In genomic region chr3:88555731-88556130, GRCm38 (mm10) we compare ENCODE assay signal across 17 mouse cellular contexts. TPM values are rescaled to one million over a fixed set of nuclear protein-coding genes. Genes with fewer than 3 reads are reported as not detected.
DNase-seq lines count a peak whose midpoint lies in the region; ATAC-seq and TF ChIP-seq lines count a peak whose summit lies in the region.
"Had no signal": no experiment of that assay in that cellular context is flagged by ENCODE, and none has a peak within 500 bp of the region (broad histone marks: within the 10 kb centered on the region; RNA-seq: fewer than 3 reads in every experiment).

No protein-coding gene starts in this region.

- DNase-seq in heart, postnatal 14 days = no peak
- DNase-seq in G1E (ENCODE audit: low spot score) (no peak), MN1 (ENCODE audit: low spot score) (no peak)
- DNase-seq in lung, postnatal 4 days = no peak
- DNase-seq: adrenal gland, postnatal 10 days; cerebellum, adult 9-10 months; gastrocnemius, postnatal 14 days; kidney, adult 2 months; layer of hippocampus, postnatal 36 days had no signal

- H3K9ac ChIP-seq in heart, embryonic 12.5 days = 0 out of 2 replicates have a peak overlapping the region, but pooled peaks have one; percentile 32
- H3K9ac ChIP-seq in limb, embryonic 13.5 days = no peak overlapping the region
- H3K9ac ChIP-seq: lung, embryonic 15.5 days had no signal

- intact Hi-C loops in heart, postnatal 14 days (cut with DNase I) = no loop called here

- no peak for TF ChIP-seq CTCF in G1E (IDR thresholded peaks at IDR 0.05; ENCODE audit: low read depth, low read length)

- H3K4me1 ChIP-seq in heart, embryonic 12.5 days (replicated peaks) = peaks cover 27% of the 10 kb centered on the region
- peaks cover 38% of the 10 kb centered on the region for H3K4me1 ChIP-seq in megakaryocyte, embryonic 14.5 days
- H3K4me1 ChIP-seq in G1E (ENCODE audit: insufficient read depth, low read depth, low read length) = peaks cover 48% of the 10 kb centered on the region
- peaks cover 26% of the 10 kb centered on the region for H3K4me1 ChIP-seq in limb, embryonic 13.5 days

- no peak for ATAC-seq in heart, embryonic 12.5 days (ENCODE audit: insufficient number of reproducible peaks, low FRiP score)
- no peak for ATAC-seq in megakaryocyte, adult 5-6 weeks (ENCODE audit: poor library complexity, severe bottlenecking)
- ATAC-seq in G1E (ENCODE audit: extremely low read depth, insufficient number of reproducible peaks, low FRiP score, poor library complexity, severe bottlenecking) = no peak
- ATAC-seq in limb, embryonic 13.5 days (ENCODE audit: low FRiP score, low read depth) = no peak
- ATAC-seq: hindbrain, postnatal 0 days had no signal

- no peaks in the 10 kb centered on the region for H3K27me3 ChIP-seq in heart, embryonic 12.5 days (replicated peaks)
- H3K27me3 ChIP-seq in megakaryocyte, embryonic 14.5 days (replicated peaks) = no peaks in the 10 kb centered on the region
- H3K27me3 ChIP-seq in G1E (ENCODE audit: insufficient read depth, low read length) = no peaks in the 10 kb centered on the region
- no peaks in the 10 kb centered on the region for H3K27me3 ChIP-seq in limb, embryonic 13.5 days
- H3K27me3 ChIP-seq: lung, embryonic 15.5 days; neural tube, embryonic 12.5 days had no signal

- H3K9me3 ChIP-seq in heart, embryonic 12.5 days (replicated peaks) = no peaks in the 10 kb centered on the region
- H3K9me3 ChIP-seq in megakaryocyte, embryonic 14.5 days = no peaks in the 10 kb centered on the region
- H3K9me3 ChIP-seq in G1E (replicated peaks) = no peaks in the 10 kb centered on the region
- no peaks in the 10 kb centered on the region for H3K9me3 ChIP-seq in limb, embryonic 13.5 days
- H3K9me3 ChIP-seq: lung, embryonic 15.5 days; neural tube, embryonic 12.5 days had no signal

- no peak overlapping the region for H3K4me3 ChIP-seq in heart, embryonic 12.5 days
- H3K4me3 ChIP-seq in megakaryocyte, embryonic 14.5 days (replicated peaks) = peak overlapping the region; percentile 47
- peak overlapping the region; percentile 53; the same call in 1 of the 2 replicates for H3K4me3 ChIP-seq in G1E (ENCODE audit: low read depth, low read length)
- no peak overlapping the region for H3K4me3 ChIP-seq in limb, embryonic 13.5 days
- H3K4me3 ChIP-seq: neural tube, embryonic 12.5 days had no signal

- 95% methylated on average over 6 of the region's 6 CpGs for WGBS in heart, embryonic 12.5 days
- 94% methylated on average over 6 of the region's 6 CpGs for WGBS in limb, embryonic 13.5 days

- H3K36me3 ChIP-seq in heart, embryonic 12.5 days = peaks cover 52% of the 10 kb centered on the region
- peaks cover 59% of the 10 kb centered on the region for H3K36me3 ChIP-seq in megakaryocyte, embryonic 14.5 days (replicated peaks; ENCODE audit: low read length)
- peaks cover 61% of the 10 kb centered on the region for H3K36me3 ChIP-seq in G1E (replicated peaks)
- peaks cover 53% of the 10 kb centered on the region for H3K36me3 ChIP-seq in limb, embryonic 13.5 days

- H3K27ac ChIP-seq in heart, embryonic 12.5 days (ENCODE audit: poor library complexity, severe bottlenecking) = no peak overlapping the region
- no peak overlapping the region for H3K27ac ChIP-seq in limb, embryonic 13.5 days
- H3K27ac ChIP-seq: lung, embryonic 15.5 days; neural tube, embryonic 12.5 days had no signal

- no peak overlapping the region for H3K4me2 ChIP-seq in heart, embryonic 12.5 days
- H3K4me2 ChIP-seq in limb, embryonic 13.5 days (replicated peaks) = peak overlapping the region; percentile 81; the same call in 1 of the 2 replicates

RNA-seq across cellular contexts. Expression of gene Ubqln4, which starts 2.2 kb away (rescaled TPM):
- polyA plus RNA-seq in heart, embryonic 12.5 days (2016; fragmentation: Nextera tagmentation; extraction: Ambion mirVana) = 46.5 and 47.9 TPM in 2 replicates
- 10 to 100 TPM; 55.4 to 60.0 TPM for total RNA-seq in heart, postnatal 14 days (2021)
- polyA plus RNA-seq in megakaryocyte, embryonic 14.5 days (2012; ENCODE audit: insufficient read depth, low replicate concordance) = 26.1 and 51.5 TPM in 2 replicates
- 10.5 and 14.5 TPM in 2 replicates for total RNA-seq in megakaryocyte, adult 5-6 weeks (2015)
- 15.9 and 16.4 TPM in 2 replicates for total RNA-seq in megakaryocyte, adult 5-6 weeks (2017)
- total RNA-seq in G1E (2014; fragmentation: Nextera tagmentation) = 63.4 and 67.4 TPM in 2 replicates
- 39.6 and 40.6 TPM in 2 replicates for total RNA-seq in G1E (2017)
- polyA plus RNA-seq in G1E (2012) = 73.7 and 81.2 TPM in 2 replicates
- 46.6 and 48.2 TPM in 2 replicates for polyA plus RNA-seq in limb, embryonic 13.5 days (2015; fragmentation: Nextera tagmentation; extraction: Ambion mirVana)

RNA-seq across cellular contexts. Expression of gene Lamtor2, which starts 2.9 kb away (rescaled TPM):
- 108 and 114 TPM in 2 replicates for polyA plus RNA-seq in heart, embryonic 12.5 days (2016; fragmentation: Nextera tagmentation; extraction: Ambion mirVana)
- 10 to 100 TPM; 77.7 TPM for total RNA-seq in heart, postnatal 14 days (2021)
- polyA plus RNA-seq in megakaryocyte, embryonic 14.5 days (2012; ENCODE audit: insufficient read depth, low replicate concordance) = 18.1 and 152 TPM in 2 replicates
- total RNA-seq in megakaryocyte, adult 5-6 weeks (2015) = 31.3 TPM in 2 replicates
- 57.8 and 73.4 TPM in 2 replicates for total RNA-seq in megakaryocyte, adult 5-6 weeks (2017)
- total RNA-seq in G1E (2014; fragmentation: Nextera tagmentation) = 44.7 and 64.5 TPM in 2 replicates
- 97.5 and 98.0 TPM in 2 replicates for total RNA-seq in G1E (2017)
- 96.1 and 182 TPM in 2 replicates for polyA plus RNA-seq in G1E (2012)
- 147 and 154 TPM in 2 replicates for polyA plus RNA-seq in limb, embryonic 13.5 days (2015; fragmentation: Nextera tagmentation; extraction: Ambion mirVana)

RNA-seq across cellular contexts. Expression of gene Rab25, which starts 7.6 kb away (rescaled TPM):
- 0.55 TPM in 1 of 2 replicates, not detected in the other for polyA plus RNA-seq in heart, embryonic 12.5 days (2016; fragmentation: Nextera tagmentation; extraction: Ambion mirVana)
- under 1 TPM in 1 of 2 experiments, not detected in 1; 0.33 TPM for total RNA-seq in heart, postnatal 14 days (2021)
- 0.51 TPM in 1 of 2 replicates, not detected in the other for polyA plus RNA-seq in megakaryocyte, embryonic 14.5 days (2012; ENCODE audit: insufficient read depth, low replicate concordance)
- not detected in 2 replicates for total RNA-seq in megakaryocyte, adult 5-6 weeks (2015)
- total RNA-seq in megakaryocyte, adult 5-6 weeks (2017) = not detected in 2 replicates
- total RNA-seq in G1E (2014; fragmentation: Nextera tagmentation) (1.6 and 4.5 TPM in 2 replicates), G1E (2017) (0.35 TPM in 1 of 2 replicates, not detected in the other)
- polyA plus RNA-seq in G1E (2012) = 0.67 and 0.88 TPM in 2 replicates
- 7.7 and 9.3 TPM in 2 replicates for polyA plus RNA-seq in limb, embryonic 13.5 days (2015; fragmentation: Nextera tagmentation; extraction: Ambion mirVana)
- total RNA-seq: adrenal gland, postnatal 10 days; gastrocnemius, postnatal 14 days; hindbrain, postnatal 0 days had no signal
- polyA plus RNA-seq: heart, embryonic 11.5 days had no signal

RNA-seq across cellular contexts. Expression of gene Ssr2, which starts 19.9 kb away (rescaled TPM):
- polyA plus RNA-seq in heart, embryonic 12.5 days (2016; fragmentation: Nextera tagmentation; extraction: Ambion mirVana) = 181 and 185 TPM in 2 replicates
- 100 to 1,000 TPM in 1 of 2 experiments, 10 to 100 TPM in 1; 95.9 to 108 TPM for total RNA-seq in heart, postnatal 14 days (2021)
- 111 and 307 TPM in 2 replicates for polyA plus RNA-seq in megakaryocyte, embryonic 14.5 days (2012; ENCODE audit: insufficient read depth, low replicate concordance)
- 207 and 216 TPM in 2 replicates for total RNA-seq in megakaryocyte, adult 5-6 weeks (2015)
- total RNA-seq in megakaryocyte, adult 5-6 weeks (2017) = 93.2 and 107 TPM in 2 replicates
- 269 and 289 TPM in 2 replicates for total RNA-seq in G1E (2014; fragmentation: Nextera tagmentation)
- total RNA-seq in G1E (2017) = 132 and 134 TPM in 2 replicates
- 123 and 280 TPM in 2 replicates for polyA plus RNA-seq in G1E (2012)
- polyA plus RNA-seq in limb, embryonic 13.5 days (2015; fragmentation: Nextera tagmentation; extraction: Ambion mirVana) = 294 and 306 TPM in 2 replicates

RNA-seq across cellular contexts. Expression of gene Mex3a, which starts 23.5 kb away (rescaled TPM):
- 11.8 and 13.9 TPM in 2 replicates for polyA plus RNA-seq in heart, embryonic 12.5 days (2016; fragmentation: Nextera tagmentation; extraction: Ambion mirVana)
- total RNA-seq in heart, postnatal 14 days (2021) = 1 to 10 TPM in 1 of 2 experiments, under 1 TPM in 1; 0.81 to 2.0 TPM
- 0.83 and 1.6 TPM in 2 replicates for polyA plus RNA-seq in megakaryocyte, embryonic 14.5 days (2012; ENCODE audit: insufficient read depth, low replicate concordance)
- 0.04 and 0.05 TPM in 2 replicates for total RNA-seq in megakaryocyte, adult 5-6 weeks (2015)
- total RNA-seq in megakaryocyte, adult 5-6 weeks (2017) = 0.04 and 0.18 TPM in 2 replicates
- total RNA-seq in G1E (2014; fragmentation: Nextera tagmentation) (6.2 and 8.2 TPM in 2 replicates), G1E (2017) (1.7 and 2.0 TPM in 2 replicates)
- 9.0 and 9.6 TPM in 2 replicates for polyA plus RNA-seq in G1E (2012)
- polyA plus RNA-seq in limb, embryonic 13.5 days (2015; fragmentation: Nextera tagmentation; extraction: Ambion mirVana) = 32.9 and 33.9 TPM in 2 replicates

Comparison
In these comparisons a context has a peak if more than half of its experiments do, and no peak if none do; other contexts are left out.
1. H3K4me3 ChIP-seq: peak in megakaryocyte, embryonic 14.5 days (single experiment) and G1E (single experiment); none in heart, embryonic 12.5 days (single experiment) and limb, embryonic 13.5 days (single experiment).